Mouse (Mus musculus) cortical plate, adult 2 months (tissue): Measurements from ENCODE around the gene Mnx1.

Source experiments
- CTCF ChIP-seq: fragments of 200-500 bp; IDR thresholded peaks from 2 replicates; pipeline ENCODE4 v1.5.1; 2011; ENCODE audit warnings: mild to moderate bottlenecking, control low read depth, low read length; ENCODE audit not compliant: insufficient read depth; ENCODE audit errors: extremely low read depth
- POLR2A ChIP-seq: fragments of 200-500 bp; IDR thresholded peaks from 2 replicates; pipeline ENCODE4 v1.6.1; 2011; ENCODE audit warnings: mild to moderate bottlenecking, low read length, control low read depth; ENCODE audit not compliant: insufficient read depth; ENCODE audit errors: extremely low read depth

GRCm38 (mm10) chr5:29471396-29471795, 6.9 kb downstream of the Mnx1 start:
- TF ChIP-seq POLR2A (no peak), CTCF (no peak)
